Mouse (Mus musculus) embryo, embryonic 11 days (tissue): ENCODE results near the gene Prph.

Experiments
- DNase-seq: peaks from one replicate; pipeline ENCODE4 v3.0.0-alpha.2; 2015

The Prph gene

GRCm38 (mm10) chr15:99099984-99100383 is 45.0 kb downstream of the Prph start:
- DNase-seq: no peak

GRCm38 (mm10) chr15:99105238-99105637 is 50.3 kb downstream of the Prph start:
- no peak for DNase-seq

GRCm38 (mm10) chr15:99107866-99108265 is 52.9 kb downstream of the Prph start:
- DNase-seq: no peak
